Mouse (Mus musculus): ENCODE measurements around the gene Opcml. TPM values are rescaled to one million over a fixed set of nuclear protein-coding genes. Genes with fewer than 3 reads are reported as not detected.

The Opcml gene
- total RNA-seq (2021): 100 to 1,000 TPM; 280 to 284 TPM

DNA sequence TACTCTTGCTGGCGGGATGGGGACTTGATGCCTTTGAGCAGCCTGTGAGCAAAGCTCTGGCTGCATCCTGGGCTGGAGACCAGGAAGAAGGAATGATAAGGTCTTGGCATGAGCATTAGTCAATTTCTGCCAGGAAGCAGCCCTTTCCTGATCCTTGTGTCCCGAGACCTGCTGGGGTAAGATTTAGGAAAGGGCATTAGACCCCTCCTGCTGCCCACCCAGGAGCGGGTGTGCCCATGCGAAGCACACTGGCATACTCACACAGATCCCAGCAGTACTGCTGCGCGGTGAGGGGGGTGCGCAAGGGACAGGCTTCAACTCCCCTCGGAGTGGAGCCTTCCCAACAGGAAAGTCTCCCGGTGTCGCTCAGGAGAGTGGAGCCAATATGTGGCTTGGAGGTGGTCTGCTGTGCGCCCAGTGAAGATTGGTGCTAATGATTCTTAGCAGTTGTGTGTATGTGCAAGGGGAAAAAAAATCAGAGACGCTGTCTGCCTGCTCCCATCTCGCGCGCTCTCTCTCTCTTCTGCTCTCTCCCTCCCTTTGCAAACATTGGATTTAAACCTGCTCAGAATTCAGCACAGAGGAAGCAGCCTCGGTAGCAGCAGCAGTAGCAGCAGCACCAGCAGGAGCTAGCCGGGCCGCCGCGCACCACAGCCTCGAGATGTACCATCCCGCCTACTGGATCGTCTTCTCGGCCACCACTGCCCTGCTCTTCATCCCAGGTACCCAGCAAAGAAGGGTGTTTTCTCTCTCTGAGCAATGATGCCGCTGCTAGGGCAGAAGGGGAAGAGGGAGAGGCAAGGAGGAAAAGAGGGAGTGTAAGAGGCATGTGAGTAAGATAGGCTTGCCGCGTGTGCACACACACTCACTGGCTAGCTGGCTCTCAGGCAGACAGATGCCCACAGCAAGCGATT is at the start of gene Opcml:
TSS of gene Opcml (plus strand) at position 51 of the 914 bp plus-strand sequence.
- peak; percentile 53 for DNase-seq
- intact Hi-C loops (cut with DNase I): loop anchor here (5.0 to 10.0 kb wide), 2 partner anchors 369 to 454 kb away; no protein-coding TSS in a partner anchor

- intact Hi-C loops (cut with DNase I): no loop called here
- DNase-seq: no peak
Measured at GRCm38 (mm10) chr9:27758709-27759108, 31.9 kb upstream of the Opcml start.

- intact Hi-C loops (cut with DNase I): loop anchor here (10.0 kb wide), 1 partner anchor 116 kb away; no protein-coding TSS in a partner anchor
Measured at GRCm38 (mm10) chr9:27761196-27761595, 29.4 kb upstream of the Opcml start.

DNA sequence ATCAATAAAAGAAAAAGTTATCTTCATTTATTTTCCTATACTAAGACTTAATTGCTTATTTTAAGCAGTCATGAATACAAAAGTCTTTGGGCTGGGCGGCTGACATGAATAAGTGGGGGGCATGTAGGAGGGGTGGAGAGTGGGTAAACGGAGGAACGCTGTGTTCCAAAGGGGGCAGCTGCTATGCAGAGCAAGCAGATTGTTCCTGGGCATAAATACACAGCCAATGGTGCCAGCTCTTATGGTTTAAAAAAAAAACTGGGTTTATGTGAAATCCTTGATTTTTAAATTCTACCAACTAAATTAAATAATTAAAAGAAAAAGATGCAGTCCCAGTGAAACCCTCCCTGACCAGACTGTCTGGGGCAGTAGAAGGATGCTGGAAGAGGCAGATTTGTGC is 24.1 kb upstream of the Opcml start:
- intact Hi-C loops (cut with DNase I): loop anchor here (10.0 kb wide), 1 partner anchor 122 kb away; no protein-coding TSS in a partner anchor
- DNase-seq: no peak

More at GRCm38 (mm10) chr9:27761196-27761595, 29.4 kb upstream of the Opcml start:
- no peak for DNase-seq

DNA sequence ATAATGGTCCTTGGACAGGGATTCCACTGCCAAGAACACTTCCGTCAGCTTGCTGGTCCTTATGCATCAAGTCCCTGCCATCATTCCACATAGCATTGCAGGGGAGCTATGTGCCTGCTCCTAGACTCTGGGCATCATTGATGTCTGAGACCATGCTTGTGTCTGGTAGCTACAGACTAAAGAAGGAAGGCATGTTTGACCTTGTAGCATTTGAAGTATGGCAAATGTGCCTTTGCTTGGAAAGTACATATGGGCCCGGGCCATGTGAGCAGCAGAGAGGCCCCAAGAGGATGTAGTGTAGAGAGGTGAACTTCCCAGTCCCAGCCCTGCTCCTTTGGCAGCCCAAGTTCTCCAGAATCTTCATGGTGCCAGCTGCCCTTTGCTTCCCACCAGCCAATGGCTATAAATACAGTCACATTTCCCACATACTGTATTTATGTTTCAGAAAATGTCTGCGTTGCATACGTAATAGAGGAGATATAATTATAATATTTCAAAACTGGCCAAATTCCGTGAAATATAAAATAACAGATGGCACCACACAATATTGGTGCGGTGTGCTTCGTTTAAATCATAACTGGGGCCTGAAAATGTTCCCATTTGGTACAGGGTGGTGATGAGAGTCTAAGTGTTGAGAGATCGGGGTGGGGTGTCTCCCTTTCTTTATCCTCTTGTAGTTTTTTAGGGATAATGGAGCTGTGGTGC is 23.2 kb upstream of the Opcml start:
- DNase-seq: no peak

GRCm38 (mm10) chr9:27768788-27769187 is 21.8 kb upstream of the Opcml start:
- intact Hi-C loops (cut with DNase I): loop anchor here (10.0 kb wide), 1 partner anchor 124 kb away; no protein-coding TSS in a partner anchor
- DNase-seq: no peak

More for the DNA sequence above, 23.2 kb upstream of the Opcml start:
- intact Hi-C loops (cut with DNase I): loop anchor here (10.0 kb wide), 1 partner anchor 123 kb away; no protein-coding TSS in a partner anchor

GRCm38 (mm10) chr9:27781291-27781993 is 9.1 kb upstream of the Opcml start:
- intact Hi-C loops (cut with DNase I): no loop called here

DNA sequence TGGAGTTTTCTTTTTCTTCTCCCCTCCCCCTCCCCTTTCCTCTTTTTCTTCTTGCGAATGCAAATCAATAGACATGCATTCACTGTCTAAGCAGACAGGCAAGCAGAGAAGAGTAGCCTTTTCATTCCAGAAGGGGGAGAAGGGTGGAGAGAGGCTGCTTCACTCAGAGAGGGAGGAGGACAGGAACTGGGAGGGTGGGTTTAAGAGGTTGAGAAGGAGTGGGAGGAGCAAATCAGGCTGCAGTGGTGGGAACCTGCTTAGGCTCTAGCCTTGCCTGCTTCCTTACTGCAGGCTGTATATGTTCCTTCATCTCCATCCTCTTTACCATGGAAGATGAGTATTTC is 8.6 kb upstream of the Opcml start:
- intact Hi-C loops (cut with DNase I): no loop called here
- DNase-seq: no peak

More at GRCm38 (mm10) chr9:27781291-27781993, 9.1 kb upstream of the Opcml start:
- peak; percentile 7 for DNase-seq

DNA sequence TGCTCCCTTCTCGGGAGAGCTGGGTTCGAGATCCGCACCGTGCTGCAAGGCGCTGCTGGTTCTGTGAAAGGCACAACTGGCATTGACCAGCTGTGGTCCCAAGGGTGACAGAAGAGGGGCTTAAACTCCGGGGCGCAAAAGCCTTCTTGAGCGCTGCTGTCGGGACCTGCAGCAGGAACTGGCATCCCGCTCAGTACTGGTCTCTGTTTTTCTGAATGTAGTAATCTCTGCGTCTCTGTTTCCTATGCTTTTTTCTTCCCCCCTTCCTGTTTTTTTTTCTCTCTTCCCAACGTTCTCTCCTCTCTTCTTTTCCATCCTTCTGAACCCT is 1.0 kb downstream of the Opcml start:
- intact Hi-C loops (cut with DNase I): loop anchor here (5.0 to 10.0 kb wide), 2 partner anchors 369 to 453 kb away; no protein-coding TSS in a partner anchor
- DNase-seq: no peak

GRCm38 (mm10) chr9:27792226-27792625 is 1.7 kb downstream of the Opcml start:
- intact Hi-C loops (cut with DNase I): loop anchor here (5.0 to 10.0 kb wide), 2 partner anchors 370 to 453 kb away; no protein-coding TSS in a partner anchor
- DNase-seq: no peak

GRCm38 (mm10) chr9:27792994-27793393 is 2.4 kb downstream of the Opcml start:
- no peak for DNase-seq
- intact Hi-C loops (cut with DNase I): loop anchor here (5.0 to 10.0 kb wide), 2 partner anchors 371 to 452 kb away; no protein-coding TSS in a partner anchor

- no peak for DNase-seq
- intact Hi-C loops (cut with DNase I): loop anchor here (10.0 kb wide), 1 partner anchor 448 kb away; no protein-coding TSS in a partner anchor
Measured at GRCm38 (mm10) chr9:27796535-27796934, 6.0 kb downstream of the Opcml start.

DNA sequence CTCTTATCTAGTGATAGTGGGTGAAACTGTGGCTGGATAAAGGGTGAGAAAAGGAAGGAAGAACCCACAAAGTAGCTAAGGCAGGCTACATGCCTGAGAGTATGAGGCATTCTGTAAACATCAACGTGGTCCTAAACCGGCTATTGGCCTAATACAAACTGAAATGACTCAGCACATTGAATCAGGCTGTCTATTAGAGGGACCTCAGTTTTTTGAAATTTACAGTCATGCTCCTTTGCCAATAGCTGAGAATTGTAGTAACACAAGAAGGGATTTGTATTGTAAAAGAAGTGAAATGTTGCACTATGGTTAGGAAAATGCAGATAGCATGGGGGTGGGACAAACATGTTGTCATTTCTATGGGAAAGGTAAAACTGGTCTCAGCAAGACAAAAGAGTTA is 10.4 kb downstream of the Opcml start:
- intact Hi-C loops (cut with DNase I): no loop called here
- DNase-seq: no peak

- intact Hi-C loops (cut with DNase I): no loop called here
- no peak for DNase-seq
Measured at GRCm38 (mm10) chr9:27801807-27802206, 11.2 kb downstream of the Opcml start.

DNA sequence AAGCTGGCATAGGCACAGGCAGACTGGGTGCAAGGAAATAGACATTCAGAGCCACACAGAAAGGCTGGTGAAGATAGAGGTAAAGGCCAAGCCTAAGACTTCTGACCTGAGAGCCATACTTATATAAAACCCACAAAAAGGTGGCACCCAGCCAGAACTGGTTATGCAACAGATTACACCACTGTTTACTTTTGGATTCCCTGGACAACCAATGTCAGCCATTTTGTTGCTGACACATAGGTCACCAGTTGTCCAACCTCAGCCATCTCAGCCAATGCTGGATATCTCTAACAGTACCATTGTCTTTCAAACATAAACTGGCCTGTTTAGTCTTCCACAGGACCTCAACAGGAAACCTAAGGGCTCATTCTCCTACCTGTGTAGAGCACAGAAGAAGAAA is 11.8 kb downstream of the Opcml start:
- DNase-seq: no peak
- intact Hi-C loops (cut with DNase I): no loop called here

- DNase-seq: no peak
- intact Hi-C loops (cut with DNase I): no loop called here
Measured at GRCm38 (mm10) chr9:27804461-27804860, 13.9 kb downstream of the Opcml start.

DNA sequence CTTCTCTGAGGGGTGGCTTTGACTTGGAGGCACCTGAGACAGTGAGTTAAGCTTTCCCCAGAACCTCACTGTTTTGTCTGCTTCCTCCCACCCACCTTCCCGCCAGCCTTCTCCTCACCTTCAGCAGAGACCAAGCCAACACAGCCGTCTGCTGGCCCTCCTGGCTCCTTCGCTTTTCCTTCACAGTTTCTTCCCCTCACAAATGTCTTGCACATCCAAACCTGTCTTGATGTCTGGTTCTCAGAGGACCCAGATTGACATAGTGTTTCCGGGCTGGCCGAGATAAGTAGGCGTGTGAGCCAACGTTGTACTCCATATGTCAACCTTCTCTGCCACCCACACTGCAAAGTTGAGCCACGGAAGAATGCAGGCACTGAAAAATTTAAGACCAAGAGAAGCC is 19.2 kb downstream of the Opcml start:
- intact Hi-C loops (cut with DNase I): no loop called here
- DNase-seq: no peak

DNA sequence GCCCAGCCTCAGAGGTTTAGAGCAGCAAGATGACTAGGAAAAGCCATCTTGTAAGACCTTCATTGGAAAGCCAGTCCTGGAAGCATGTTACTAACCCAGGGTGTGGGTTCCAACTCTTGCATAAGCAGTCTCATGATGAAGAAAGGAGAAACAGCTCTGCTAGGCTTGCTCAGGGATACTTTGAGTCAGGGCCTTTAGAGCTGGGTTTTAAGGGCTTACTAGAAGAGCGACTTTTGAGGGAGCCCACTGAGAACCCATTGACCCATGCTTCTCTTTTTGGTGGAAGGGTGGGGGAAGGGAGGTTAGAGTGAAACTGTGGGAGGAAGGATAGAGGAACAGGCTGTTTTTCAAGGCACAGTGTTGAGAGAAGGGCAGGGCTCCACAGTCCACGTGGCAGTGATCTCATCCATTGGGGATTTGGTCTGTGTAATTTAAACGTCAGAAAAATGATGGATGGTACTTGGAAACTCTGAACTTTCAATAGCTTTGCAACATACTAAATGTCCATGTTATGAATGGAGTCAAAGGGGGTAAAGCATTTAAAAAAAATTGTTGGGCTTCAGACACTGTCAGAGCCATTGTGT is 22.7 kb downstream of the Opcml start:
- no peak for DNase-seq
- intact Hi-C loops (cut with DNase I): no loop called here

DNA sequence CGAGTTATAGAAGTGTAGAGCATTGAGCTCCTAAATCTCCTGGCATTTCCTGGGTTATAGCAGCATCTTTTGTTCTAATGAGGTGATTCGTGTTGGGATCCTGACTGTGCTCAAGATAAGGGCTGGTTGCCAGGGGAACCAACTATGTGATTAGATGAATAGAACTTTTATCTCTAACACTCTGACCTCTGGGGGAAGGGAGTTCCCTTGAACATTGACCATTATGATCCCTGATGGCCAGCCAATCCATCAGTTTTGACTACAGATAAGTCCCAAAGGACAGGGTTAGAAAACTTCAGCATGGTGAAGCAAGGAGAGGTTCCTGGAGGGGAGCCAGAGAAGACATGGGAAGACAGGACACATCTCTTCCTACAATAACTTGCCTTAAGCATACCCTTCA is 23.6 kb downstream of the Opcml start:
- intact Hi-C loops (cut with DNase I): no loop called here
- DNase-seq: no peak

GRCm38 (mm10) chr9:27821197-27821596 is 30.6 kb downstream of the Opcml start:
- DNase-seq: no peak
- intact Hi-C loops (cut with DNase I): no loop called here
